Mouse (Mus musculus) erythroblast, embryonic 14.5 days (primary cell): ENCODE results near the gene Rasgrp4. TPM values are rescaled to one million over a fixed set of nuclear protein-coding genes. Genes with fewer than 3 reads are reported as not detected.
"Not testable (repeated sequence)": the region's sequence is repeated elsewhere in the genome, so short reads cannot be mapped to it uniquely, and the experiment has no call there.

ENCODE experiments used
- H3K27me3 ChIP-seq: 2 replicates; pipeline ENCODE4 v1.6.1; 2012; ENCODE audit warnings: inconsistent platforms; ENCODE audit not compliant: control insufficient read depth
- H3K36me3 ChIP-seq: 2 replicates; pipeline ENCODE4 v1.6.1; 2012; ENCODE audit warnings: mild to moderate bottlenecking, inconsistent platforms; ENCODE audit not compliant: control insufficient read depth
- H3K4me1 ChIP-seq: 2 replicates; pipeline ENCODE4 v1.6.1; 2012; ENCODE audit warnings: inconsistent platforms; ENCODE audit not compliant: control insufficient read depth
- H3K4me3 ChIP-seq: replicated peaks from 2 replicates; pipeline ENCODE3; 2012; ENCODE audit warnings: moderate library complexity, mild to moderate bottlenecking, inconsistent platforms
- H3K9me3 ChIP-seq: 2 replicates; pipeline ENCODE4 v1.6.1; 2012; ENCODE audit warnings: low read length, inconsistent platforms, mixed read lengths; ENCODE audit not compliant: control insufficient read depth
- GATA1 ChIP-seq: IDR thresholded peaks from 2 replicates; pipeline ENCODE4 v1.6.1; 2012; ENCODE audit warnings: low read length, inconsistent platforms, mixed read lengths
- TAL1 ChIP-seq: IDR thresholded peaks from 3 replicates; pipeline ENCODE4 v1.6.1; 2012; ENCODE audit warnings: low read length, inconsistent platforms, mixed read lengths
- polyA plus RNA-seq: library from polyadenylated mRNA; stranded (reverse); fragments of >175 nt; gene quantifications from 2 replicates; pipeline ENCODE4 v1.2.3, GENCODE M21; 2012

Rasgrp4 gene
- polyA plus RNA-seq, 1 experiment = 0.03 TPM

DNA sequence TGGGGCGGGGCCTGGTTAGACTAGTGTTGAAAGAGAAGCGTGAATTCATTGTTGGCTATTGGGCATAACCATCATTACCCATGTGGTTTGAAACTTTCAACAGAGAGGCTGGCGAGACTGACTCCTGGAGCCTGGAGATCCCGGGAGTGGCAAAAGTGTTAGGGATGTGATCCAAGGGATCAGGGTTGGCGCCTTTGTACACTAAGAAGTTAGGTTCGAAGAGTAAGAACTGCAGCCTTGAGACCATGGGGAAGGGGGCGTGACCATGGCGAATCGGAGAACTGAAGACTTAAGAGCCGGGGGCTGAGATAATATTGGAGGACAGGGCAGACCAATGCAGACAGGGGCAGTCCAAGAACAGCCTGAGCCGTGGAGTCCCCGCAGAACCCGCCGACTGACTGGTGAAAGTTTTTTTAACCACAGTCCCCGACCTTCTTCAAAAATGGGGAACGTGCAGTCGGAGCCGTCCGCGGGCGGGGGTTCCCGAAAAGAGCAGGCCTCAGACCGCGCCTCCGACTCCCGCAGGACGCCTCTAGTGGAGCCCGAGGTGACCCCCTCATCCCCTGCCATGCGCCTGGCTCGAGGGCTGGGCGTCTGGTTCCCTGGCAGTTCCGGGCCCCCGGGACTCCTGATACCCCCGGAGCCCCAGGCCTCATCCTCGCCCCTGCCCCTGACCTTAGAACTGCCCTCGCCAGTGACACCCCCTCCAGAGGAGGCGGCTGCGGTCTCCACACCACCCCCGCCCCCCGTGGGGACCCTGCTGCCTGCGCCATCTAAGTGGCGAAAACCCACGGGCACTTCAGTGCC is 36.3 kb downstream of the Rasgrp4 start:
- Histone ChIP-seq H3K4me3 (peak overlapping the region; percentile 52), H3K27me3 (peaks cover 77% of the 10 kb centered on the region), H3K9me3 (peaks cover 8% of the 10 kb centered on the region; the same call in 1 of the 2 replicates), H3K36me3 (peaks cover 39% of the 10 kb centered on the region), H3K4me1 (peaks cover 34% of the 10 kb centered on the region)
- no peak for TF ChIP-seq GATA1
- TF ChIP-seq TAL1 = no peak

- H3K27me3 ChIP-seq = peaks cover 71% of the 10 kb centered on the region
Measured at GRCm38 (mm10) chr7:29171562-29172097, 37.0 kb downstream of the Rasgrp4 start.

DNA sequence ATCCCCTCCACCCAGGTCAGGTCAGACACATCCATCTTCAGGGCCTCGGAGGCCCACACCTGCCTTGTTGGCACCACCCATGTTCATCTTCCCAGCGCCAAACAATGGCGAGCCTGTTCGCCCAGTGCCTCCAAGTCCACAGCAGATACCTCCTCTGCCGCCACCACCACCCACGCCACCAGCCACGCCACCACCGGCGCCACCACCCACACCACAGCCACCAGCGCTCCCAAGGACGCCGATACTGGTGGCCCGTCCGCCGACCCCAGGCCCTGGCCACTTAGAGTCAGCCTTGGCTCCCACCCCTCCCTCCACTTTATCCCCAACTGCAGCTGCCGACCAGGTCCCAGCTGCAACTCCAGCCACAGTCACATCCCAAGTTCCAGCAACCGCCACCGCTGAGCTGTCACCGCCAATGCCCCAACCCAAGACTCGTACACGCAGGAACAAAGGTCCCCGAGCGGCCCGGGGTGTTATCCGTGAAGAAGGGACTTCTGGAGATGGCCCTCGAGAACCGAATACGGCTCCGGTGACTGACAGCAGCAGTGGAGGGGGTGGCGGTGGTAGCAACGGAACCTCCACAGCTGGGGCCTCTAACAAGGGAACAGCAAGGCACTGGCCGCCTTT is 37.9 kb downstream of the Rasgrp4 start:
- TF ChIP-seq TAL1 = no peak
- no peak for TF ChIP-seq GATA1
- H3K9me3 ChIP-seq = peaks cover 8% of the 10 kb centered on the region; the same call in 1 of the 2 replicates
- peaks cover 54% of the 10 kb centered on the region for H3K36me3 ChIP-seq
- peaks cover 64% of the 10 kb centered on the region for H3K27me3 ChIP-seq
- H3K4me3 ChIP-seq = no peak overlapping the region
- H3K4me1 ChIP-seq = peaks cover 36% of the 10 kb centered on the region

More at GRCm38 (mm10) chr7:29171562-29172097, 37.0 kb downstream of the Rasgrp4 start:
- Histone ChIP-seq H3K9me3 (peaks cover 8% of the 10 kb centered on the region; the same call in 1 of the 2 replicates), H3K4me1 (peaks cover 34% of the 10 kb centered on the region), H3K36me3 (peaks cover 46% of the 10 kb centered on the region), H3K4me3 (no peak overlapping the region)
- TF ChIP-seq GATA1 (no peak), TAL1 (no peak)

DNA sequence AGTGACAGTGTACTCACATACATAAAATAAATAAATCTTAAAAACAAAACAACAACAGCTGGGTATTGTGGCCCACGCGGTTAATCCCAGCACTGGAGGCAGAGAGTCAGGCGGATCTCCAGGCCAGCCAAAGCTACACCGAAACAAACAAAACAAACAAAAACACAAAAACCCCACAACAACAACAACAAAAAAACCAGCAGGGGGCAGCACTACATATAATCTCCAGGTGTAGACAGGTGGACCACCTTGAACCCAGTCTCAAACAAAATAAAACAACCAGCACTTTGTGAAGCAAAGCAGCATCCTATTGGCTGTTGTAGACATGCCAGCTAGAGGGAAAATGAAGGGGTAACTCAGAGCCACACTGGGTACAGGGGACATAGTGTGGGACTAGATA is 43.5 kb downstream of the Rasgrp4 start:
- H3K27me3 ChIP-seq = peaks cover 8% of the 10 kb centered on the region
- peaks cover 56% of the 10 kb centered on the region for H3K36me3 ChIP-seq
- TF ChIP-seq TAL1 (no peak), GATA1 (no peak)
- H3K4me3 ChIP-seq = peak overlapping the region; percentile 82
- H3K9me3 ChIP-seq = no peaks in the 10 kb centered on the region
- H3K4me1 ChIP-seq = peaks cover 25% of the 10 kb centered on the region

DNA sequence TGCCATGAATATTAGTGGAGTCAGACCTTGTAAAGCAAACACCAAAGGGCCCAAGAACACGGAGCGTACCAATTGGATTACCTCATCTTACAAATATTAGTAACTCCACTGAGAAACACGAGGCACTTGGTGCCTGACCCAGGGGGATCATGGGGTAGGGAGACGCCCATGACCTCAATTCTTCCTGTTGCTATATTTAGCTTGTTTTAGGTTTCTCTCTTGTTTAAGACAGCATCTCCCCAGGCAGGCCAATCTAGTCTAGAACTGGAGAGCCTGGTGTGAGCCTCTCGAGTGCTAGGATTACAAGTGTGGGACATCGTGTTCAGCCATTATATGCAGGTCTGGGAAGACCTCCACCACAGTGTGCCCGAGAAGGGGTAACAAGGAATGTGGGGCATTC is 44.7 kb downstream of the Rasgrp4 start:
- H3K4me3 ChIP-seq = peak overlapping the region; percentile 82
- H3K9me3 ChIP-seq = no peaks in the 10 kb centered on the region
- peaks cover 25% of the 10 kb centered on the region for H3K4me1 ChIP-seq
- H3K27me3 ChIP-seq = no peaks in the 10 kb centered on the region
- peaks cover 44% of the 10 kb centered on the region for H3K36me3 ChIP-seq
- no peak for TF ChIP-seq GATA1
- TF ChIP-seq TAL1 = no peak

DNA sequence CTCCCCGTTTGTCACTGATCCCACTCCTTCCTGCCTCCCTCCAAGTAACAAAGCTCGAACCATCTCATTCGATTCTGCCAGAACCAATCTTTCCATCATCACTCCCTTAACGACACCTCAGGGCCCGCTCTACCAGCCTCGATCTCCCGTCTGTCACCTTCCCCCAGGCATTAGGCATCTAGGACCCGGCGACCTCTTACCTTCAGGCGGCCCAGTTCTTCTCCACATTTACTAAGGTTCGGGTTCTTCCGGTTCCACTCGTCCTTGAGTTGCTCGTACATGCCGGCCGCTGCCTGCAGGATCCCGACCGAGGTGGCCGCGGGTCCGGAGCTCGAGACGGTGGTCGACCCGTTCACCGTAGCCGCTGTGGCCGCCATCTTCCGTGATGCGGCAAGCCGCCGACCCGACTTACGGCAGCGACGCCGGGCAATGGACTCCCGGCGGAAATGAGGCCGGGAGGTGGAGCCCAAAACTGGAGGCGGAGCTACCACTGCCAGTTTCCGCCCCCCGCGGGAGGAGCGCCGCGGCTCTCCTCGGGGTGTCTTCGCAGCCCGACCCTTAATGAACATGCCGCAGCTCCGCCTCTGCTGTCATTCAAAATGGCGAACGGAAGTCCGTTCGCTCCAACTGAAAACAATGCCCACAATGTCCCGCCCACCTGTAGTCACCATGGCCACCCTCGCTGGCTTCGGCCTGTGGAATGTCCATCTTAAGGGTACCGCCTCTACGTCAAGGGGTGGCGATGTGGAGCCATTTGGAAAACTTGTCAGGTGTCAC is 45.6 kb downstream of the Rasgrp4 start, which contains the start of gene Psmd8:
Gene Psmd8 (minus strand): TSS at position 625 of the 777 bp plus-strand sequence.
- TF ChIP-seq TAL1 (no peak), GATA1 (no peak)
- H3K4me1 ChIP-seq = peaks cover 25% of the 10 kb centered on the region
- H3K4me3 ChIP-seq = peak within 1 kb of the TSS; percentile 82
- peaks cover 34% of the 10 kb centered on the region for H3K36me3 ChIP-seq
- no peaks in the 10 kb centered on the region for H3K9me3 ChIP-seq
- no peaks in the 10 kb centered on the region for H3K27me3 ChIP-seq

GRCm38 (mm10) chr7:29180854-29181236 is 46.2 kb downstream of the Rasgrp4 start:
- Histone ChIP-seq H3K36me3 (peaks cover 28% of the 10 kb centered on the region), H3K4me1 (peaks cover 25% of the 10 kb centered on the region), H3K9me3 (no peaks in the 10 kb centered on the region), H3K4me3 (peak overlapping the region; percentile 82), H3K27me3 (no peaks in the 10 kb centered on the region)
- no peak for TF ChIP-seq GATA1
- TF ChIP-seq TAL1 = no peak

- not testable (repeated sequence) for H3K27me3 ChIP-seq, H3K9me3 ChIP-seq, H3K4me3 ChIP-seq
- Histone ChIP-seq H3K36me3 (peaks cover 24% of the 10 kb centered on the region), H3K4me1 (peaks cover 25% of the 10 kb centered on the region)
Measured at GRCm38 (mm10) chr7:29181323-29181722, 46.7 kb downstream of the Rasgrp4 start.

DNA sequence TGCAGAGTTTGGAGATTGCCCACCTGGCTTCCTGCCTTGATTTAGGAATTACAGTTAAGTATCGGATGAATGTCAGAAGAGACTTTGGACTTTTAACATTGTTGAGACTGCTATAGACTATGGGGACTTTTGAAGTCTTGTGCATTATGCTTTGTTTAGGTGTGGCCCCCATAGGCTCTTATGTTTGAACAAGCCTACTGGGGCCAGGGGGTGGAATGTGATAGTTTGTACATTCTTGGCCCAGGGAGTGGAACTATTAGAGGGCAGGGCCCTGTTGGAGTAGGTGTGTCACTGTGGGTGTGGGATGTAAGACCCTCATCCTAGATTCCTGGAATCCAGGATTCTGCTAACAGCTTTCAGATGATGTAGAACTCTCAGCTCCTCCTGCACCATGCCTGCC is 59.6 kb downstream of the Rasgrp4 start:
- not testable (repeated sequence) for H3K36me3 ChIP-seq, H3K4me1 ChIP-seq, H3K4me3 ChIP-seq, H3K9me3 ChIP-seq, H3K27me3 ChIP-seq
